Comparison of ENCODE assay signal across 10 mouse cellular contexts in genomic region chr5:49094945-49095344, GRCm38 (mm10).
DNase-seq lines count a peak whose midpoint lies in the region; ATAC-seq lines count a peak whose summit lies in the region.
"Had no signal": no experiment of that assay in that cellular context is flagged by ENCODE, and none has a peak within 500 bp of the region (broad histone marks: within the 10 kb centered on the region; RNA-seq: fewer than 3 reads in every experiment).

No protein-coding gene starts in this region.

- ATAC-seq in frontal cortex, adult (ENCODE audit: low TSS enrichment), result peak; percentile 84

- DNase-seq in frontal cortex, postnatal 14 days (ENCODE audit: low spot score in 2 of 2), result no peak
- DNase-seq in right cerebral cortex, adult 18-20 months, result peak; percentile 28
- DNase-seq in right cerebral cortex, postnatal 36 days (ENCODE audit: low spot score in 2 of 2), result no peak
- DNase-seq in layer of hippocampus, adult 9-10 months (ENCODE audit: low spot score), result peak; percentile 8
- no peak for DNase-seq in lung, postnatal 25 days (ENCODE audit: low spot score)
- no peak for DNase-seq in urinary bladder, postnatal 25 days (ENCODE audit: low spot score)
- no peak for DNase-seq in gastrocnemius, adult 8-10 months (ENCODE audit: low spot score in 2 of 2)
- DNase-seq: gastrocnemius, postnatal 14 days; heart, postnatal 14 days had no signal

Comparison
In these comparisons a context has a peak if more than half of its experiments do, and no peak if none do; other contexts are left out.
1. DNase-seq: peak in right cerebral cortex, adult 18-20 months (single experiment) and layer of hippocampus, adult 9-10 months (single experiment); none in frontal cortex, postnatal 14 days (0 of 2), right cerebral cortex, postnatal 36 days (0 of 2), lung, postnatal 25 days (single experiment), urinary bladder, postnatal 25 days (single experiment) and gastrocnemius, adult 8-10 months (0 of 2).